Mouse (Mus musculus) liver, embryonic 12.5 days (tissue): ENCODE measurements around the gene Prdx5. TPM values are rescaled to one million over a fixed set of nuclear protein-coding genes. Genes with fewer than 3 reads are reported as not detected.
"Not testable (repeated sequence)": the region's sequence is repeated elsewhere in the genome, so short reads cannot be mapped to it uniquely, and the experiment has no call there.

Source experiments
- ATAC-seq: fragments of 200-750 bp; cut with Nextera tagmentation; 2 replicates; pipeline ENCODE4 v1.8.0; 2017; ENCODE audit warnings: moderate number of reproducible peaks, mild to moderate bottlenecking, moderate library complexity
- H3K27ac ChIP-seq: fragments of 300-500 bp; sonication (generic); 2 replicates; pipeline ENCODE4 v1.5.1; 2016; ENCODE audit warnings: mild to moderate bottlenecking
- H3K27me3 ChIP-seq: fragments of 300-500 bp; sonication (generic); replicated peaks from 2 replicates; pipeline ENCODE4 v1.6.1; 2016; ENCODE audit warnings: mild to moderate bottlenecking, moderate library complexity
- H3K36me3 ChIP-seq: fragments of 300-500 bp; sonication (generic); 2 replicates; pipeline ENCODE4 v1.6.1; 2016; ENCODE audit warnings: mild to moderate bottlenecking, moderate library complexity
- H3K4me1 ChIP-seq: fragments of 300-500 bp; sonication (generic); 2 replicates; pipeline ENCODE4 v1.6.1; 2016
- H3K4me2 ChIP-seq: fragments of 300-500 bp; sonication (generic); 2 replicates; pipeline ENCODE4 v1.6.1; 2016; ENCODE audit warnings: mild to moderate bottlenecking, moderate library complexity
- H3K4me3 ChIP-seq: fragments of 300-500 bp; sonication (generic); 2 replicates; pipeline ENCODE4 v1.5.1; 2016; ENCODE audit warnings: mild to moderate bottlenecking, moderate library complexity
- H3K9ac ChIP-seq: fragments of 300-500 bp; sonication (generic); 2 replicates; pipeline ENCODE4 v1.6.1; 2016; ENCODE audit warnings: mild to moderate bottlenecking, moderate library complexity
- H3K9me3 ChIP-seq: fragments of 300-500 bp; sonication (generic); replicated peaks from 2 replicates; pipeline ENCODE4 v1.6.1; 2016; ENCODE audit warnings: mild to moderate bottlenecking, moderate library complexity
- WGBS: fragments of 180-500 bp; shearing (Covaris S2); methylation state at CpG from one replicate; pipeline ENCODE4 v1.1.7; 2016; ENCODE audit not compliant: insufficient replicate concordance; 5-methylcytosine and 5-hydroxymethylcytosine counted together
- polyA plus RNA-seq: library from polyadenylated mRNA; unstranded; fragments of >200 nt; fragmentation: Nextera tagmentation; extraction: Ambion mirVana; gene quantifications from 2 replicates; pipeline ENCODE4 v1.2.1, GENCODE M21; 2016

Prdx5 gene
- polyA plus RNA-seq, 1 experiment from 2014 or later, result 94.2 TPM

DNA sequence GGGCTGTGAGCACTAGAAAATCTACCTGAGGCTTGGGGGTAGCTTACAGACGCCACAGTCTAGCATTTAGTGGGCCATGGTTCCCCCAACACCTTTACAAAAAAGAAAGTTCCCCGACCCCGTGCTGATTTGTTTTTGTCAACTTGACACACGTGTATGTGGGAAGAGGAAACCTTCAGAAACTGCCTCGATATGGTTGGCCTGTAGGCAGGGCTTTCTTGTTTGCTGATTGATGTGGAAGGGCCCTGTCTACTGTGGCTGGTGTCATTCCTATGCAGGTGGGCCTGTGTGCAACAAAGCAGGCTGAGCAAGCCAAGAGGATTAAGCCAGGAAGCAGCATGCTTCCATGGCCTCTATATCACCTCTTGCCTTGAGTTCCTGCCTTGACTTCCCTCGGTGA lies 3.1 kb upstream of the Prdx5 start:
- Histone ChIP-seq H3K4me3 (no peak overlapping the region), H3K36me3 (peaks cover 36% of the 10 kb centered on the region), H3K4me1 (peaks cover 54% of the 10 kb centered on the region), H3K27ac (peak overlapping the region; percentile 41; the same call in 1 of the 2 replicates), H3K9ac (no peak overlapping the region), H3K4me2 (no peak overlapping the region), H3K27me3 (no peaks in the 10 kb centered on the region), H3K9me3 (no peaks in the 10 kb centered on the region)
- 71% methylated on average over 6 of the region's 6 CpGs for WGBS
- ATAC-seq, result no peak

- Histone ChIP-seq H3K4me2 (0 out of 2 replicates have a peak overlapping the region, but pooled peaks have one; percentile 90), H3K4me1 (peaks cover 61% of the 10 kb centered on the region), H3K4me3 (no peak overlapping the region), H3K27ac (peak overlapping the region; percentile 46), H3K27me3 (no peaks in the 10 kb centered on the region), H3K36me3 (peaks cover 39% of the 10 kb centered on the region), H3K9ac (no peak overlapping the region), H3K9me3 (no peaks in the 10 kb centered on the region)
- no peak for ATAC-seq
- WGBS, result 85% methylated on average over 15 of the region's 15 CpGs
Observed at GRCm38 (mm10) chr19:6912205-6912970, 2.5 kb upstream of the Prdx5 start.

DNA sequence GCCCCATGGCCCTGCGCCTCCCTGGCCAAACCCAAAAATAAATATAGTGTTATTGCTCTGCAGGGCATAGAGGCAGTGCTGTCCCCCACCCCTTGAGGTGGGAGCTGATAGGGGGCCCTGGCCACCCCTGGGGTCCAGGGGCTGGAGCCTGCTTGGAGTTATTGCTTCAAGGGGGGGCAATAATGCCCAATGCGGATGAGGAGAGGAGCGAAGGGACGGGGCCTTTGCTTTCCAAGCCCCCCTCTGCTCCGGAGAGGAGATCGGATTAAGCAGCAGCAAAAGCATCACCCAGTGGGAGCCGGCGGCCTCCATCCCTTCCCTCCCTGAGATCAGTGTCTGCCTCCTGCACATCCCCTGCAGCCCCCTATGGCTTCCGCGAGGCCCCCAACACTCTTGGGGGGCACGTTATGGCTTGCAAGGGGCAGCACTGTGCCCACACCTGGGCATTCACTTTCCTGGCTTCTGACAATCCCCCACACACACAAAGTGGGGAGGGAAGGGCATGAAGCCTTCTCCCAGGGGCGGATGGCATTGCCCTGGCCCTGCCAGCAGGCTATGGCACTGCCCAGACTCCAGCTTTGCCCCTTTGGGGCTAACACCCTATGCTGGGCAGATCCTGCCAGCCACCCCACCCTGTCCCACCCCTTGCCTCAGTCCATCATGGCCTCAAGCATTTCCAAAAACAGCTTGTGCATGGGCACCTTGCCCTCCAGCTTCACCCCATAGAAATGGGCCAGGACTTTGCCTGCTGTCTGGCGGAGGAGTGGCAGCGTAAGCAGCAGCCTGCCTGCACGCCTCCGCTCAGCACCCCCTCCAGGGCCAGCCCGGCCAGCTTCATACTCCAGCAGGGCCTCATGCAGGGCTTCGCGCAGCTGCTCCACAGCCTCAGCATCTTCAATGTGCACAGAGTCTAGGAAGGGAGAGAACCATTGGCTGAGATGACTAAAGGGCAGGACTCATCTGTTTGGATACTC lies 1.5 kb upstream of the Prdx5 start:
- peaks cover 56% of the 10 kb centered on the region for H3K4me1 ChIP-seq
- H3K9me3 ChIP-seq, result no peaks in the 10 kb centered on the region
- WGBS, result 78% methylated on average over 19 of the region's 19 CpGs
- peak overlapping the region; percentile 67 for H3K27ac ChIP-seq
- peak overlapping the region; percentile 78 for H3K4me3 ChIP-seq
- peaks cover 49% of the 10 kb centered on the region for H3K36me3 ChIP-seq
- ATAC-seq, result no peak
- H3K27me3 ChIP-seq, result no peaks in the 10 kb centered on the region
- peak overlapping the region; percentile 82 for H3K9ac ChIP-seq
- H3K4me2 ChIP-seq, result peak overlapping the region; percentile 90

- Histone ChIP-seq H3K4me2 (peak overlapping the region; percentile 90), H3K36me3 (peaks cover 57% of the 10 kb centered on the region), H3K4me3 (peak overlapping the region; percentile 78), H3K27ac (peak overlapping the region; percentile 98), H3K9ac (peak overlapping the region; percentile 82), H3K4me1 (peaks cover 46% of the 10 kb centered on the region)
- under 1% methylated on average over 30 of the region's 30 CpGs for whole genome bisulfite sequencing
- peak; percentile 43 for ATAC-seq
- not testable (repeated sequence) for H3K27me3 ChIP-seq, H3K9me3 ChIP-seq
Observed at GRCm38 (mm10) chr19:6910306-6910705, 400 bp upstream of the Prdx5 start.

DNA sequence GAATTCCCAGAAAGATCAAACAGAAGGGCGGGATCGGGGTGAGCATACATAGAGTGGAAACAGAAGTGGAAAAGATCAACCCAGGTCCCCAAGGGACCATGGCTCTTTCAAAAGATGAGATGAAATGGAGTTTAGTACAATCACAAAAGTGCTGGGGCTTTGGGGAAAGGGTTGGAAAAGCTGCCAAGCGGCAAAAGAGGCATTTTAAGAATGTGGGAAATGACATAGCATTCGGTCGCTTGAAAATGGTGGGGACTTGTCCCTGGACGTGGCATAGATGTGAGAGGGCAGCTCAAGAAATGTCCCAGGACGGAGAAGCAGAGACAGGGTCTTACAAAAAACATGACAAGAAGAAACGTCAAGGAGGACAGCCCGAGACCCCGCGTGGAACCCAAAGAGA lies 885 bp downstream of the Prdx5 start:
- H3K27ac ChIP-seq, result peak overlapping the region; percentile 98
- no peaks in the 10 kb centered on the region for H3K9me3 ChIP-seq
- H3K4me1 ChIP-seq, result peaks cover 39% of the 10 kb centered on the region
- H3K4me3 ChIP-seq, result peak overlapping the region; percentile 78
- peak overlapping the region; percentile 82 for H3K9ac ChIP-seq
- peaks cover 53% of the 10 kb centered on the region for H3K36me3 ChIP-seq
- WGBS, result 5% methylated on average over 11 of the region's 11 CpGs
- no peak for ATAC-seq
- no peaks in the 10 kb centered on the region for H3K27me3 ChIP-seq
- H3K4me2 ChIP-seq, result peak overlapping the region; percentile 90

DNA sequence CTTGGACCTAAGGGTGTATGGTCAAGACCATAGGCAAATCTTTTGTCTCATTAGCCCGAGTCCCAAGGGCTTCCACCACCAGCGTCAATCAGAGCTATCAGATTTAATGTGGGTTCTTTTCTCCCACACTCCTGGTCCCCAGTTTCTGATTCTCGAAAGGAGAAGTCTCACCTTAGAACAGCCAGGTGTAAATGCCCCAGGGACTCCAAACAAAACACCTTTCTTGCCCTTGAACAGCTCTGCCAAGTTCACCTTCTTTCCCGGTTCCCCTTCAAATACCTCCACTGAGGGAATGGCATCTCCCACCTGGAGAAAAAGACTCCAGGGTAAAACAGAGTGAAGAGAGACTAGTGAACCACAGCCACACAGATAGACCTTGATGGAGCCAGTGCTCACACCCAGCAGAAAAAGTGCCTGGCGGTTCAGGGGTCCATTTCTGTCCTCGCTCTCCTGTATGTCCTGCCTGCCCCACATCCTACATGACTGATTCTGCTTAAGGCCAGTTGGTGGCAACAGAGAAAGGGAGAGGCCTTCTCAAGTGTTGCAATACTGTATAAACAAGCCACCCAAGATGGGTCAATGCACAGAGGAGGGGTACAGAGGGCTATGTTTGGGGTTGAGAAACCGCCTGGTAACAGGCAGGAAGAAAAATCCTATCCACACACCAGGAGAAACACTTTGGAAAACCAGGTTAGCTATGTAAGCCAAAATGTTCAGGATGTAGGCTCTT lies 1.9 kb downstream of the Prdx5 start:
- peak overlapping the region; percentile 78 for H3K4me3 ChIP-seq
- peak overlapping the region; percentile 9; the same call in 1 of the 2 replicates for H3K27ac ChIP-seq
- ATAC-seq, result no peak
- H3K9me3 ChIP-seq, result no peaks in the 10 kb centered on the region
- peaks cover 42% of the 10 kb centered on the region for H3K36me3 ChIP-seq
- no peaks in the 10 kb centered on the region for H3K27me3 ChIP-seq
- WGBS, result 76% methylated on average over 7 of the region's 7 CpGs
- peak overlapping the region; percentile 82 for H3K9ac ChIP-seq
- peaks cover 37% of the 10 kb centered on the region for H3K4me1 ChIP-seq
- peak overlapping the region; percentile 90 for H3K4me2 ChIP-seq

DNA sequence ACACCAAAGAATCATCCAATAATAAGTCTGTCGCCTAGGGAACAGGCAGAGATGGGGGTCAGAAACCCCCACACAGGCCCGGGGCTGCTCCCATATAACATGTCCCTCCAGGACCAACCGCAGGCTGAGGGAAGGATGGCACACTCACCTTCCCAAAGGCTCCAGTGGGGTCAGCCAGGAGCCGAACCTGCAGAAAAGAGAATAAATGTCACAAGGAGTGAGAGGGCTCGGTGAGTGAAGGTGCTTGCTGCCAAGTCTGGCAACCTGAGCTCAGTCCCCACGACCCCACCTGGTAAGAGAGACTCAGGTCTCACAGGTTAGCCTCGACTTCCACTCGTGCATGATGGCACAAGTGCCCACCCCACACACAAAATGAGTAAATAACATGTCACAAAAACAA lies 2.8 kb downstream of the Prdx5 start:
- Histone ChIP-seq H3K27me3 (no peaks in the 10 kb centered on the region), H3K9ac (no peak overlapping the region), H3K4me2 (no peak overlapping the region), H3K36me3 (peaks cover 33% of the 10 kb centered on the region), H3K4me3 (no peak overlapping the region), H3K4me1 (peaks cover 33% of the 10 kb centered on the region), H3K27ac (no peak overlapping the region), H3K9me3 (no peaks in the 10 kb centered on the region)
- WGBS, result 79% methylated on average over 8 of the region's 8 CpGs
- ATAC-seq, result no peak

GRCm38 (mm10) chr19:6906199-6906598 lies 3.7 kb downstream of the Prdx5 start:
- peaks cover 24% of the 10 kb centered on the region for H3K36me3 ChIP-seq
- no peak for ATAC-seq
- no peak overlapping the region for H3K4me2 ChIP-seq
- no peak overlapping the region for H3K4me3 ChIP-seq
- no peaks in the 10 kb centered on the region for H3K9me3 ChIP-seq
- 75% methylated on average over 3 of the region's 3 CpGs for WGBS
- peaks cover 24% of the 10 kb centered on the region for H3K4me1 ChIP-seq
- no peak overlapping the region for H3K9ac ChIP-seq
- H3K27me3 ChIP-seq, result no peaks in the 10 kb centered on the region
- no peak overlapping the region for H3K27ac ChIP-seq

- H3K27ac ChIP-seq, result no peak overlapping the region
- H3K4me1 ChIP-seq, result peaks cover 19% of the 10 kb centered on the region
- no peak for ATAC-seq
- H3K9ac ChIP-seq, result no peak overlapping the region
- no peaks in the 10 kb centered on the region for H3K9me3 ChIP-seq
- H3K4me2 ChIP-seq, result no peak overlapping the region
- H3K36me3 ChIP-seq, result peaks cover 21% of the 10 kb centered on the region
- H3K27me3 ChIP-seq, result no peaks in the 10 kb centered on the region
- no peak overlapping the region for H3K4me3 ChIP-seq
- WGBS, result 79% methylated on average over 11 of the region's 11 CpGs
Observed at GRCm38 (mm10) chr19:6905498-6906159, 4.3 kb downstream of the Prdx5 start.

DNA sequence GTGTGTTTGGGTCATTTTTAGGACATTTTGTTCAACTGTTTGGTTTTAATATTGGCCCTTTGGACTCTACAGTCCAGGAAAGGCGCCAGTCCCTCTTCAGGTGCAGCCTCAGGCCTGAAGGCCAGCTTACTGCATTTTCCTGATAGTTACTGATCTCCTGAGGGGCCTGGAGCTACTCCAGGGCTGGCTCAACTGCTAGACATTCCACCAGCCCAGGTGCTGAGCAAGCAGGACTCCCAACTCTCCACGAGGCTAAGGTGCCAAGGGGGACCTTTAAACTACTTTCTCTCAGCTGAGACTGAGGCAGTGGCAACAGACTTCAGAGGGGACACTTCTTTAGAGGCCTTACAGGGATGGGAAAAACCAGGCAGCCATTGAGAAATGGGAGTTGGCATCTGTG lies 5.1 kb downstream of the Prdx5 start:
- H3K36me3 ChIP-seq, result peaks cover 21% of the 10 kb centered on the region
- WGBS, result 72% methylated on average over 2 of the region's 2 CpGs
- no peak overlapping the region for H3K27ac ChIP-seq
- no peak overlapping the region for H3K4me3 ChIP-seq
- no peak overlapping the region for H3K9ac ChIP-seq
- peaks cover 5% of the 10 kb centered on the region; the same call in 1 of the 2 replicates for H3K9me3 ChIP-seq
- no peaks in the 10 kb centered on the region for H3K27me3 ChIP-seq
- H3K4me2 ChIP-seq, result no peak overlapping the region
- ATAC-seq, result no peak
- H3K4me1 ChIP-seq, result peaks cover 19% of the 10 kb centered on the region

GRCm38 (mm10) chr19:6903031-6903430 lies 6.9 kb downstream of the Prdx5 start:
- Histone ChIP-seq H3K4me1 (peaks cover 8% of the 10 kb centered on the region), H3K9ac (no peak overlapping the region), H3K9me3 (peaks cover 5% of the 10 kb centered on the region; the same call in 1 of the 2 replicates), H3K36me3 (peaks cover 21% of the 10 kb centered on the region), H3K27me3 (no peaks in the 10 kb centered on the region), H3K4me2 (no peak overlapping the region), H3K4me3 (no peak overlapping the region), H3K27ac (no peak overlapping the region)
- WGBS, result 85% methylated on average over 1 of the region's 1 CpGs
- ATAC-seq, result no peak
